Mouse (Mus musculus): ENCODE measurements around the gene Gm36028. TPM values are rescaled to one million over a fixed set of nuclear protein-coding genes. Genes with fewer than 3 reads are reported as not detected.

Gm36028 gene
- total RNA-seq, 2 experiments from 2014 or later = not detected

- no peak for DNase-seq (ENCODE audit: low spot score in 2 of 2)
These were observed 49.1 kb downstream of the Gm36028 start for GRCm38 (mm10) chr16:37811874-37812273.

GRCm38 (mm10) chr16:37809623-37809992 lies 51.3 kb downstream of the Gm36028 start:
- no peak for DNase-seq (ENCODE audit: low spot score in 2 of 2)

DNA sequence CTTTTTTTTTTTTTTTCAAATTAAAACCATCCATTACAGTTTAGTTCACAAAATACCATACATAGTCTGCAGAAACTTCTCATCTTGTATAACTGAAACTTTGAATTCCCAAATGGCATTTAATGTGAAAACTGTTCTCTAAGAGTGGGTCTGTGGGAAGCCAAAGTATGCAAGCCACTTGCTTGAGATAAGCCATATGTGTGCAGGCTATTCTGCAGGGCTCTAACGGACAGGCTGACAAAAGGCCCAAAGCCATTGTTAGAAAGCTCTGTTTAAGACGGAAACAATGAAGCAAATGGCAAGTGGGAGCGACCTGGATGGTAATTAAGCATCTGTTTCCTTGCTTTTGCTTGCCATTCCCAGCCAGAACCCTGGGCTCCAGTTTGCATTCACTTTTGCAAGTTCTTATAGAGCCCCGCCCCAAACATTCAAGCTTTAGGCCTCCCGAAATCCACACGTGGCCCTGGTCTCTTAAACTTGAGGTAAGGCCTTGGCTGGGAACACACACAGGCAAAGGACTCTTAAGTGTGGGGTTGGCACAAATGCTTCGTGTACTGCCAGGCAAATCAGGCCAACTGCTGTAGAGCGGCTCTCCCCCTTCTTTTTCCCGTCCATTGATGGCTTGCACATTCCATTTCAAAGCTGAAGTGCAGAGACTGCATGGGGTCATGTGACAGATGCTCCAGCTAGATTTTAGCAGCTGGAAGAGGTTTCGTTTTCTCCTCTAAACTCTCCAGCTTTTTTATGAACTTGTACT lies 51.9 kb downstream of the Gm36028 start:
- DNase-seq (ENCODE audit: low spot score in 2 of 2) = no peak

- DNase-seq (ENCODE audit: low spot score in 2 of 2) = no peak
These were observed 53.7 kb downstream of the Gm36028 start for GRCm38 (mm10) chr16:37807269-37807668.

GRCm38 (mm10) chr16:37805746-37806495 lies 55.0 kb downstream of the Gm36028 start:
- DNase-seq (ENCODE audit: low spot score in 2 of 2) = no peak

GRCm38 (mm10) chr16:37803387-37803950 lies 57.5 kb downstream of the Gm36028 start:
- DNase-seq (ENCODE audit: low spot score in 2 of 2) = no peak

DNA sequence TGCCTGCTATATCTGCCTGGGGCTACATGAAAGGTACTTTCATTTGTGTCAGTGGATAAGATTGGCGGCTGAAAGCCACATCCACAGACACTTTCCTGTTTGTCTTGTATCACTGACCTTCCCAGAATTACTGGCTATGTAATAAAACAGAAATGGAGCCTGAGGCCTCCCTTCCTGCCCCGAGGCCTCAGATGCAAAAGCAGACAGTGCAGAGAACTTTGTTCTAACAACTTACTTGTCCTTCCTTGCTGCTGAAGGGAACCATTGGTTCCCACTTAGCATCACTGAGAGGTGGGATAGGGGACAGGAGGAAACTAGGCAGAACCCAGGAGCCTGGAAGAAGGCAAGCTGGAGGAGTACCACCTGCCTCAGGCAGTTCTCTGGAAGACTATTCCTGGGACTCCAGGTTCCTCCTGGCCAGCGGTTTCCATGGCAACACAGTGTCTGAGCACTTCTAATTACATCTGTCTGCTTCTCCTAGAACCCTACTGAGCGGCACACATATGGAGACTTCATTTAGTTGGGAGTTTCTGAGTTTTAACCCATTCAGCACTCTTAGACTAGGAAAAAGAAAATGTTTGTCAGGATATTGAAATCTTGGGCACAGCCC lies 58.2 kb downstream of the Gm36028 start:
- peak; percentile 54 to 55 for DNase-seq (ENCODE audit: low spot score in 2 of 2)

GRCm38 (mm10) chr16:37801097-37801496 lies 59.8 kb downstream of the Gm36028 start:
- no peak for DNase-seq (ENCODE audit: low spot score in 2 of 2)

Other genes starting within 250 kb of the Gm36028 start
- 10 to 100 TPM; 76.5 to 80.3 TPM for gene Ndufb4, start 206.7 kb downstream of the Gm36028 start, total RNA-seq (2021)
- gene Fstl1, start 84.3 kb downstream of the Gm36028 start, total RNA-seq (2021) = 10 to 100 TPM; 27.6 to 27.9 TPM
- gene Lrrc58, start 7.2 kb upstream of the Gm36028 start, total RNA-seq (2021) = 10 to 100 TPM; 93.4 to 97.3 TPM
- under 1 TPM; 0.37 to 0.67 TPM for gene Gpr156, start 55.4 kb upstream of the Gm36028 start, total RNA-seq (2021)
- gene Gsk3b, start 227.9 kb upstream of the Gm36028 start, total RNA-seq (2021) = 100 to 1,000 TPM; 172 TPM

Data from left cerebral cortex, adult 18-20 months (tissue).